Mouse (Mus musculus) liver (tissue): ENCODE data around the gene Fau.
A peak's percentile ranks its signal among the peaks of the same experiment; 100 is the strongest.

ENCODE experiments used
- DNase-seq: peaks from one replicate; pipeline ENCODE4 v3.0.0-alpha.2; 2020; ENCODE audit warnings: mixed read lengths

The Fau gene

DNA sequence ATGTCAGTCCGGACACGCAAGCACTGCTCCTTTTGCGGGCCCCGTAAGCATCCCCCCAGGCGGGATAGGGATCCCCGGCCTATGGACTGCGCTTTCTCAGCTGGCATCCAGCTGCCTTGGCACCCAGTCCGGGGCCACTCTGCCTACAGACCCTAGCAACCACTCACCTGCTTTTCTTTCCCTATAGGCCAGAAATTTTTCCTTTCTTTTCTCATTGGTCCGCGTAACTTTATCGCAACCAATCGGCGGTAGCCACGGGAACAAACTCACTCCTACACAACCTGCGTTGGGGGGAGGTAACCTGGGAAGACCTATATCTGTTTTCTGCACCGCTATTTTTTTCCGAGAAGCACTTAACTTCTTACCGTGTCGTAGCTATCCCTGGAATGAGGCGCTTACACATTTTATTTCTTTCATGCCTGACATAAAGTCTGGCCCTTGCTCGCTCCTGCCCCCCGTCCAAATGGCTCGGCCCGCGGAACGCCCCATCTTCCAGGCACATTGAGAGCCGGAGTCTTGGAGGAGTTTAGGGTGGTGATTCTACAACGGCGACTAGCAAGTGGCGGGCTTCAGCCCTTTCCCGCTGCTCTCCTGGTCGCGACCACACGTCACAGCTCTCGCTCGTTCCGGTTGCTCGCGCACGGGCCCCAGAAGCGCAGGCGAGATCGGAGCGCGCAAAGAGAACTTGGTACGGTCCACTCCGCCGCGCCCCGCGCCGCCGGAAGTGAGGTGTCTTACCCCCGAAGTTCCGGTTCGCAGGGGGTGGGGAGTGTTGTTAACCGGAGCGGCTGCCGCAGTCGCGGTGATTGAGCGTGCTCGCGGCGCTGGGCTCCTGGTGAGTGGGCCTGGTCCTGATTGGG is 11.1 kb upstream of the Fau start, which contains the start of gene Syvn1:
Syvn1 (plus strand) TSS at position 283 of the 860 bp plus-strand sequence.
- peak; percentile 91 for DNase-seq

DNA sequence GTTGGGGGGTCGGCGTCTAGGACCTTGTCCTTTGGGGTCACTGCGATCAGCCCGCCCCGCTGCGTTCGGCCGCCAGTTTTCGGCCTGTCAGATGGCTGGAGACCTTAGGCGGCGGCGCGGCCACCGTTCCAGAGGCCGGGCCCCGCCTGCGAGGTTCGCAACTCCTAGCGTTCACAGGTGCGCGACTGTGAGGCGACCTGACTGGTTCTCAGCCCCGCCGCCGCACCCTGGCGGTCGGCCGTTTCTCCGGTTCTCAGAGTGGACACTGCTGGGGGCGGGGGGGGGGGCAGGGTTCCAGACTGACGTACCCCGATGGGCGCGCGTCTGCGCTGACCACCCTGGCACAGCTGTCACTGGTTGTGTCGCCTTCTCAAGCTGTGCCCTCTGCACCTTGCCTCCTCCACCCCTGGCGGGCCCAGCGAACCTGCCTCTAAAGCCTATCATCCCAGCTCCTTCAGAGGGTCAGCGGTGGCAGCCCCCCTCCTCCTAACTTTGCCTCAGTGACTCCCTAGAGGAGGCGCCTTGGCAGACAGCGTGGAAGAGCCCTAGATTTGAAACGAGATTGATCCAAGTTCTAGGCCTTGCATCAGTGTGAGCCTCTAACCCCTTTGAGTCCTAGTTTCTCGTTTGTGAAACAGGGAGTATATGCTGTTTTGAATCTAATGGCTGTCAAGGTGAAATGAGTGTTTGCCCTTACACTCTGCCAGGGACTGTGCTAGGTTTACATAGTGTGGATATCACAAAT is 10.3 kb upstream of the Fau start:
- no peak for DNase-seq

DNA sequence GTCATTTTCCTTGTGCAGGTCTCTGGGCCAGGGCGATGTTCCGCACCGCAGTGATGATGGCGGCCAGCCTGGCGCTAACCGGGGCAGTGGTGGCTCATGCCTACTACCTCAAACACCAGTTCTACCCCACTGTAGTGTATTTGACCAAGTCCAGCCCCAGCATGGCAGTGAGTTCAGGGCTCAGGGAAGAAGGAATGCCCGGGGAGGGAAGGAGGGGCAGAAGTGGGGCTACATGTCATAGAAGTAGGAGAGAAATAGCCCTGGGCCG is 9.8 kb upstream of the Fau start:
- DNase-seq: no peak

DNA sequence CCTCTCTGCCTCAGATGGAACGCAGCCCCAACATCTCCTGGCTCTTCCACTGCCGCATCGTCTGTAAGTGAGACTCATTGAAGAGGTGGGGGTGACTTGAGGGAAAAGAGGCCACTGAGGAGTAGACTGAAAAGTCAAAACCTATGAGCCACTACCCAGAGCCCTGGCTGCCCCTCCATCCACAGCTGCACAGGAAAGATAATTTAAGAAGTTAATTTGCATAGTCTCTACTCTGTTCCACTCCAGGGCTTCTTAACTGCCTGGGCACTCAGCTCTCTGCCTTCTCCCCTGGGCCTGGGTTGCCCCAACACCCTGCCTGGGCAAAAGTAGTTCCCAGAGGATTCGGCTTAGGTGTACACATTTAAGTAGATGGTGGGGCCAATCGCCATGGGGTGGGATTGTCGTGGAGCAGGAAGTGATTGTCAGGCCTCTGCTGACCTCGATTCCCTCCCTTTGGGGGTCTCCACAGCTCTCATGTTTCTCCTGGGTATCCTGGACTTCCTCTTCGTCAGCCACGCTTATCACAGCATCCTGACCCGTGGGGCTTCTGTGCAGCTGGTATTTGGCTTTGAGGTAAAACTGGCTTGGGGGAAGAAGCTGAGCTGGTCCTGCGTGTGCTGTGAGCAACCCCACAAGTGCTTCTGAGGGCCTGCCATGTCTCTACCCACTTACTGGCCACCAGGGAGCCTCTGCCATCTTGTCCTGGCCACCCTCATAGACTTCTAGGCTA is 8.8 kb upstream of the Fau start:
- no peak for DNase-seq

DNA sequence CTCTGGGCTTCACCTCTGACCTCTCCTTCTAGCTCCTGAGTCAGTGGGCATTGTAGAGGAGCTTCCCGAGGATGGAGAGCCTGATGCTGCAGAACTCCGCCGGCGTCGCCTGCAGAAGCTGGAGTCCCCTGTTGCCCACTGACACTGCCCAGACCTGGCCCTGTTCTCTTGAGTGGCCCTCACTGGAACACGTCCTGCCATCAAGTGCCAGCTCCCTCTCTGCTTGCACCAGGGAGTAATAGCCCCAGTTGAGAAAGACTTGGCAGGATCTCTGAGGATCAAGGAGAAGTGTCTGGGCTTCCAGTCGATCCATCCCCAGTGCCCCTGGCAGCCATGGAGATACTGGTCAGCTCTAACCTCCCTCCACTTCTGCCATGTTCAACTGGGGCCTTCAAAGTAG is 5.1 kb upstream of the Fau start:
- no peak for DNase-seq

DNA sequence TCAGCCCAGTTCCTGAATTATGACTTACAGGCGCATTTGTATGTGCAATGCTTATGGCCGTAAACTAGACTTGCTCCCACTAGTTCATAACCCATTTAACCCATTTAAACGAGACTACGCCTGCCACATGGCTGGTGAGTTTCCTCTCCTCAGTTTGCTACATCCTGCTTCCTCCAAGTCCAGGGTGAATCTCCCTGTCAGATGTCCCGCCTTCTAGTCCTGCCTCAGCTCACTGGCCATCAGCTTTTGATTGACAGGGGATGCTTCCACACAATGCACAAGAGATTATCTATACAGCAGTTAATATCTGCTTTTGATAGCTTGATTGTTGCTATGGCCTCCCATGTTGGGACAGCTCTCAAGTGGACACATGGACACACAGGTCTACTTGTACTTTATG is 3.3 kb upstream of the Fau start:
- DNase-seq: no peak

DNA sequence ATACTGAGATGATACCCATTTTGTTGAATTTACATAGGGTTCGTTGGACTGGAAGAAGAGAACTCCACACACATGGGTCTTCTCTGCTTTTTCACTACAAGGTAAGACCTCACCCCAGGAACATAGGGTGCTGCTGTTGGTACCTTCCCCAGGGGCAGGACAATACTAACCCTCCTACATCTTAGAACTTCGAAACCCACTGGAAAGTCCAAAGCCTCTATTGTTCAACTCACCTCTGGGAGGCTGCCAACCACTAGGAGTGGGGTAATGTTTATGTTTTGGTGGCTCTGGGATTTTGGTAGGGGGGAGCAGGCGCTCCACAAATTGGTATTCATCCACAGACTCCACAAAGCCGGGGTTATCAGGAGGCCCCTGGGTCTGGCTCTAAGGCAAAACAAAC is 948 bp upstream of the Fau start:
- no peak for DNase-seq

DNA sequence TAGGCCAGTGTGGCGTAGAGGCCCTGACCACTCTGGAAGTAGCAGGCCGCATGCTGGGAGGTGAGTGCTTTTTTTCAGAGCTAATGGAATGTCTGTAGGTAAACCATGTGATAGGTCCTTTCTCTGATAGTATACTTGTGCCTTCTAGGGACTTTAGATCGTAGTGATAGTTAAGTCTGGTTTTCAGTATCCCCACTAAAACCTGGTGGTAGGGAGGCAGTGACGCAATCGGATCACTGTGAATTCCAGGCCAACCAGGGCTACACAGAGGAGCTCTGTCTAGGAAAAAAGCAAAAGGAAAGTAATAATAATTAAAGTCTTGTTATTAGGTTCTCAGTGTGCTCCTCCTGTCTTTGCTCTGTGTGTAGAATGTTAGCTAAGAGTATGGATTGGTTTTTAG is 869 bp downstream of the Fau start:
- no peak for DNase-seq

DNA sequence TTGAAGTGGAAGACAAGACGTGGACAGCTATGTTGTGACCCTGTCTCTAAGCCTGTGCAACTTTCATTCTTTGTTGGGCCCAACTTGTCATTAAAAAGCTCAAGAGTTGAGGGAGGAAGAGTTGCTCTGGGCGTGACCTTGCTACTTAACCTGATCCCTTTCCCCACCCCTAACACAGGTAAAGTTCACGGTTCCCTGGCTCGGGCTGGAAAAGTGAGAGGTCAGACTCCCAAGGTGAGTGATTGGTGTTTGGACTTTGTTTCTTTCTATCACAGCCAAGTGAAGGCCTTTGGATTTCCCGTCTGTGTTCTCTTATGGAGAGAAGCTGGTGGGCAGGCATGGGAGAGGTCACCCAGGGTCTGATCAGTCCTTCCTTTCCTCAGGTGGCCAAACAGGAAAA is 1.3 kb downstream of the Fau start:
- no peak for DNase-seq

DNA sequence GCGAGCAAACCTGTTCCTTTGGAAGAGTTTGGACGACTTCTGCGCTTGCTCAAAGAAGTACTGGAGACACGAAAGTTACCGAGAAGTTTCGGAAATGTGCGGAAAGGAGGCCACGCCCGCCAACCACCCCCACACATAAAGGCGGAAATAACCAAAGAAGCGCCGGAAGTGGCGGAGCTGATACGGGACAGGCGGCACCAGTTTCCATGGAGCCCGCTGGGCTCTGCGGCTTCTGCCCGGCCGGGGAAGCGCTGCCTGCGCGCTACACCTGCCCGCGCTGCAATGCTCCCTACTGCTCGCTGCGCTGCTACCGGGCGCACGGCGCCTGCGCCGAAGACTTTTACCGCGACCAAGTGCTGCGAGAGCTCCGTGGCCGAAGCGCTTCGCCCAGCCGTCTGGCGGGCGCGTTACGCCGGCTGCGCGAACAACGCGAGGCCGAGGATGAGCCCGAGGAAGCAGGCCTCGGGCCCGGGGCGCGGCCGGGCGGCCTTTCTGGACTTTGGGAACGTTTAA is 3.4 kb downstream of the Fau start, which contains the start of gene Znhit2:
Znhit2 (plus strand) TSS at position 172 of the 513 bp plus-strand sequence.
- DNase-seq: peak; percentile 93

DNA sequence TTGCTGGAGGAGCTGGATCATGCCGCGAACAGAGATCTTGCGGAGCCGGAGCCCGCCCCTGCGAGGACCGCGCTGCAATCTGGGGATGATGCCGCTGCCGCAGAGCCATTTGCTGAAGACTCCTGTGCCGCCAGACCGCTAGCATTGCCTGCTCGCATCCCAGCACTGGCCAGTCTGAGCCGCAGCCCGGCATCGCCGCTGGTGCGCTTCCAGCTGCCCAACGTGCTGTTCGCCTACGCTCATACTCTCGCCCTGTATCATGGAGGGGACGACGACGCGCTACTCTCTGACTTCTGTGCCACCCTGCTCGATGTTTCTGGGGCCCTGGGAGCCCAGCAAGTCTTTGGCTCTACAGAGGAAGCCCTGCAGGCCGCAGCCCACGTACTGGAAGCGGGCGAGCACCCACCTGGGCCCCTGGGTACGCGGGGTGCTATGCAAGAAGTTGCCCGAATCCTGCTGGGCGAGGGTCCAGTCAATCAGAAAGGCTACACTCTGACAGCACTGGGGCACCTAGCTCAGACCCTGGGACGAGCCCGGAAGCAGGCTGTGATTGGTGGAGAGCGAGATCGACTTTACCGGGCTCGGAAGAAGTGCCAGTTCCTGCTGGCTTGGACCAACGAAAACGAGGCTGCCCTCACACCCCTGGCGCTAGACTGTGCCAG is 4.1 kb downstream of the Fau start:
- DNase-seq: peak; percentile 69

DNA sequence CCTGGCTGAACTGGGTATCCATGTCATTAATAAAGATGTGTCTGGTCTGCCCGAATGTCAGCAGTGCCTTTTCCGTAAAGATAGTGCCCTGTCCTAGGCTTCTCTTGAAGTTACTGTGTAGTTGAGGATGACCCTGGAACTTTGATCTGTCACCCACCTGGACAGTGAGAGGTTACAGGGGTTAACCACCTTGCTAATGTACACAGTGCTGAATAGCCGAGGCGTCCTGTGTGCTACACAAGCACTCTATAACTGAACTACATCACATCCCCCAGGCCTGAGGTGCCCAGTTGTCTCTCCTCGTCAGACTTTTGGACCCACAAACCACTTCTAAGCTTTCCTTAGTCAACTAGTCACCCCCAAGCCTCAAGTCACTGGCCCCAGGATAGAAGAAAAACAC is 4.8 kb downstream of the Fau start:
- DNase-seq: no peak

DNA sequence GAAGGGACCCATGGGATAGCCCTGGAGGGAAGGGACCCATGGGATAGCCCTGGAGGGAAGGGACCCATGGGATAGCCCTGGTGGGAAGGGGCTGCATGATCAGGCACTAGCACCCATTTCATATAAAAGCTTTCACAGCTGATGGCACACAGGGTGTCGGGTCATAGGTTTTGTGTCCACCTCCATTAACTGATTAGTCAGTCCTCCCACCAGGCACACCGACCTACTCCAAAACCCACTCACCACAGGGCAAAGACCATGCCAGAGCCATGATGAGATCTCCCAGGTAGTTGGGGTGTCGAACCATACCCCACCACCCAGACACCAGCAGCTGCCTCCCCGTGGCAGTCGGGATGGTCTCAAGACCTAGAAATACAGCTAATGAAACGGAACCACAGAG is 5.4 kb downstream of the Fau start:
- no peak for DNase-seq

DNA sequence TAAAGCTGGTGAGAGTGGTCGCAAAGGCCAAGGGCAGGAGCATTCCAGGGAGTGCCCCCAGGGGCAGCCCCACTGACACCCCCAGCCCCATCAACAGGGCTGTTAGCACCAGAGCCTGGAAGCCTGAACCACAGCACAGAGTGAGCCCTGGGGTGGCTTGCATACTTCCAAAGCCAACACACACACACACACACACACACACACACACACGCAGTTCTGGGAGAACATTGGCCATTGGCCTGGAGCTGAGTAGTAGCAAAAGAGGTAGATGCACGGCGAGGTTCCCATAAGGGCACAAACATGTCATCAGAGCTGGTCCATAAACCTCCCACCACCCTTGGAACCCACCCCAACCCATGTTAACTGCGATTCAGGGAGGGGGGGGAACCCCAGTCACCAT is 8.9 kb downstream of the Fau start:
- DNase-seq: no peak

DNA sequence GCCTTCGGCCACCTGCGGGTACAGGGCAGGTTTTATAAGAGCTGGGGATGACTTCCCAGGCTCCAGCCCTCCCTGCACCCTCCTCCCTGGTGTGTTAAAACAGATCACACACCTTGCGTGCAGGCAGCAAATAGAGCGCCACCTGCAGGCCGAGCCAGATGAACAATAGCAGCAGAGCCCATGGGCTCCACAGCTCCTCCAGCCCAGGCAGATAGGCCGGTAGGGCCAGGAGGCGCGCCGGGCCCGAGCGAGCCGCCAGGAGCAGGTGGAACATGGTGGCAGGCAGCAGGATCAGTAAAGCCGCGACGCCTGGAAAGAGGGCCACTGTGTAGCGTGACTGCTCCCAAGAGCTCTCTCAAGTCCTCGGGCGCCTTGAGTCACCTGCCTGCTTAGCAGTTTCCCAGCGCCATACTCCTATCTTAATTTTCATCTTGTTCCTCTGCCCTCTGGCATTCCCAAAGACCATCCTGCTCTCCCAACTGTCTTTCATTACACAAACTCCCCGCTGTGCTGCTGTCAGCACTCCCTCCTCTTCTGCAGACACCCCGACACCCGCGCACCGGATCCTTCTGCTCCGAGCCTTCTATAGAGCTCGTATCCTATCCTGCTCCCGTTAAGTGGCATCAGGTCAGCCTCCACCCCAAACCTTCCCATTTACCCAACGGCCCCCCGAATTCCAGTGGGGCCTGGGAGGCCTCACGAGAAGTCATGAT is 9.5 kb downstream of the Fau start:
- DNase-seq: peak; percentile 91

DNA sequence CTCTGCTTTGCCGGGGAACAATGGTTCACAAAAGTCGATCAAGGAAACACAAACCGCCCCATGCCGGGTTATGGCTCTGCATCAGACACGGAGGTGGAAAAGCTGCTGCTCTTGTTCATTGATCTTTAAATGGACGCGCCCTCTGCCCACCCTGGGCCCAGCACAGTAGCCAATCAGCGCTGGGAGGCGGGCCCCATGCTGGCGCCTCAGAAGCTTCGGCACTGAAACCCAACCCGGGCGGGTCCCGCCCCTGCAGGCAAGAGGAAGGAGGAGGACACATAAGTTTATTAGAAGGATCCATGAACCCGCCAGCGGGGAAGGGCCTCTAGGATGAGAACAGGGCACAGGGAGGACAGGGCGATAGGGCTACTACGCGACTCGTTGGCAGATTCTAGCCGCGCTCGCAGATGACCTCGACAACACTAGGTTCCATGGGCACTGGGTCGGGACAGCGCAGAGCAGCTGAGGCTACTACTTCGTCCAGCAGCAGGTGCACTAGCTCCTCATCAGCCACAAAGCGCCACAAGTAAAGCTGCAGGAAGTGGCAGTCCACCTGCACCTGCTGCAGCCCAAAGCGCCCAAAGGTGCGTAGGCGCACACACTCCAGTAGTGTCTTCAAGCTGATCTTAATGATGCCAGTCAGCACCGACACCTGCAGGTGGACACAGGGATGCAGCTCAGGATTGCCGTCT is 10.2 kb downstream of the Fau start, which contains the start of gene Tm7sf2:
Tm7sf2 (minus strand) TSS at position 650 of the 692 bp plus-strand sequence.
- DNase-seq: peak; percentile 94

DNA sequence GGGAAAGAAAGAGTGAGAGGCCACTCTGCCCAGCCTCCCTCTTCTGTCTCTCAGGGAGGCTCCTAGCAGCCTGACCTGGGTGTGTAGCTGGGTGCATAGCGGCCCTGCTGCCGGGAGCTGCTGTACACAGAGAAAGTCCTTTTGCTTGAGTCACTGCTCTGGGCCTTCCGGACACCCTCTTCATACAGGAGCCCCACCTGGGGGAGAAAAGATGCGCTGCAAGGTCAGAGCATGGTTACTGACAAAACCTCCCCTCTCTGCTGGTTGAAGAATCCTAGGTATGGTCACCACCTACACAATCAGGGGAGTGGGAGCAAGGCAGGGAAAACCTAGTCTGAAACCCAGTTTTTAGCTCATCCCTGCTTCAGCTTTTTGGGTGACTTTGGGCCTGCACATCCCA is 11.3 kb downstream of the Fau start:
- DNase-seq: no peak

DNA sequence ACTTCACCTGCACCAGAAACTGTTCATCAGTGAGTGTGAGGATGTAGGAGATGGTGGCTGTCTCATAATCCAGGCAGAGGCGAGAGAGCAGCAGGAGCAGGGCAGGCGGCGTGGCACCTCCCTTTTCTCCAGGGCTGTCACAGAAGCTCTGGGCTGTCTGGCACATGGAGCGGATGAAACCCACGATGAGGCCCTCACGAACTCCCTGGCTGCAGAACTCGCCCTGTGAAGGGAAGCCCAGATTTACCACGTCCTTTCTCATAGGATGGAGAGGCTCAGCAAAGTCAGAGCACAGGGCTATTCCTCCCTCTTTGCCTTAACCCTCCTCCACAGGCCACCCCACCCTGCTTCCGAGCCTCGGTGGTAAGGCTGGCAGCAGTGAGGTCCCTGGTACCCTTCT is 12.2 kb downstream of the Fau start:
- DNase-seq: no peak

DNA sequence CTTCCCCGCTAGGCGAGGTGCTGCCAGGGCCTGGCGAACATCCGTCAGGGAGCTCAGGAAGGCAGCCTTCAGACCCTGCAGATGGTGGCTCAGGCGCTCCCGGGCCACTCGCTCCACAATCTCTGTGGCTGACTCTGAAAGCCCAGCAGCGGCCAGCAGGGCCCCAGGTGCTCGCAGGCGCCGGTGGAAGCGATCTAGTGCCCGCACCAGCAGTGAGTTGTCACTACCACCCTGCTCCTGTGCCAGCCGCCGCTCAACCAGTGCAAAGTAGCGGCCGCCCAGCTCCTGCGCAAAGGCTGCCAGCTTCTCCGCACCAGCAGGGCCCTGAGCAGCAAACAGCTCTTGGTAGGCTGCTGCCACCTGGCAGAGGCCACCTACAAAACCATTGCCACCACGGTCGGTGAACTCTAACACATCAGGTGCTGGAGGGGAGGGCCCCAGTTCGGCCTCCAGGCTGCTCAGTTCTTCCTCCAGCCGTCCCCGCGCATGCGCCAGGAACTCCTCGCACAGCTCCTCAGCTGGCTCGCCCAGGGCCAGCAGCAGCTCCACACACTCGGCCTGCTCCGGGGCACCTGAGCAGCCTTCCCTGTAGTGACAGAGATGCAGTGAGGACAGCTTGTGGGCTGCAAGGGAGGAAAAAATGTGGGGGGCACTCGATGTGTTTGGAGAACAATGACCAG is 13.1 kb downstream of the Fau start:
- DNase-seq: no peak

DNA sequence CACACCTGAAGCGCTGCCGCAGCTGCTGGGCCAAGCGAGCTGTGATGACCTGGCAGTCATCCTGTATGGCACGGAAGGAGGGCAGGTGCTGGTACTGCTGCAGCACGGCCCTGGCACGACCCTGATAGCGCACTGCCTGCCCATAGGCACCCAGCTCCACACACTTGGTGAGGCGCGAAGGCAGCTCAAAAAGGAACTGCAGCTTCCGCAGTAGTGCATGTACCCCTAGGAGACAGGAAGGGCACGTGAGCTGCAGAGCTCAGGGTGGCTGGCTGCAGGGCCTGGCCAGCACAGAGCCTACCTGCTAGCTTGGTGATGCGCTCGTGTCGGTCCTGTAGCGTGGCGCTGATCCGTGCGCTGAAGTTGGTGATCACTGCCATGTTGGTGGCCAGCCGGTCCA is 13.6 kb downstream of the Fau start:
- no peak for DNase-seq

DNA sequence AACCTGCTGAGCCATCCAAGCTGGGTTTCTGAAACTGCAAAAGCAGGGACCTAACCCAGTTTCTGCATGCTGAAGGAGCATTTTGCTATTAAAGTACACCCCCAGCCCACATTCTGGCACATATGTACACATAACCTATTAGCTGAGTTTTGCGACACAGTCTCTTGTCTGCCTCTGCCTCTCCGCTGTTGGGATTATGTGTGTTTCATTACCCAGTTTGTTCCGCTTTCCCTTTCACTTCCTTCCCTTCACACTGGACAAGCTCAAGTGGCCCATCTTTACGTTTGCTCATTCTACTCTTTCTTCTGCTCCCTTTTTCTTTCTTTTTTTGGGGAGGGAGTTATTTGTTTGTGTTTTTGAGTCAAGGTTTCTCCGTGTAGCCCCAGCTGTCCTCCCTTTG is 16.2 kb downstream of the Fau start:
- DNase-seq: no peak
